Mouse (Mus musculus) layer of hippocampus, adult 9-11 months (tissue): Measurements from ENCODE around the gene Olfr9.
"Not testable (repeated sequence)": the region's sequence is repeated elsewhere in the genome, so short reads cannot be mapped to it uniquely, and the experiment has no call there.

Experiments
- DNase-seq: peaks from one replicate; pipeline ENCODE4 v3.0.0; 2022

Olfr9 gene

GRCm38 (mm10) chr10:129004032-129004920 is 15.0 kb downstream of the Olfr9 start:
- no peak for DNase-seq

- no peak for DNase-seq
These were observed 21.1 kb downstream of the Olfr9 start, which contains the start of gene Olfr763 for GRCm38 (mm10) chr10:129010288-129010841. Gene Olfr763, plus strand, starts transcription at chr10:129010791.

GRCm38 (mm10) chr10:129011511-129011910 is 22.3 kb downstream of the Olfr9 start:
- DNase-seq: not testable (repeated sequence)

GRCm38 (mm10) chr10:129014477-129014876 is 25.2 kb downstream of the Olfr9 start:
- no peak for DNase-seq

GRCm38 (mm10) chr10:129023319-129023718 is 34.1 kb downstream of the Olfr9 start:
- no peak for DNase-seq

- no peak for DNase-seq
These were observed 36.9 kb downstream of the Olfr9 start for GRCm38 (mm10) chr10:129026018-129026662.

- no peak for DNase-seq
These were observed 39.1 kb downstream of the Olfr9 start for GRCm38 (mm10) chr10:129028343-129028742.

GRCm38 (mm10) chr10:129039796-129040195 is 50.6 kb downstream of the Olfr9 start, which contains the start of gene Olfr764-ps1:
Gene Olfr764-ps1, minus strand, starts transcription at chr10:129039896.
- no peak for DNase-seq
